Mouse (Mus musculus) forebrain, embryonic 13.5 days (tissue): ENCODE results near the gene Ear2. TPM values are rescaled to one million over a fixed set of nuclear protein-coding genes. Genes with fewer than 3 reads are reported as not detected.

Source experiments
- polyA plus RNA-seq: library from polyadenylated mRNA; unstranded; fragments of >200 nt; fragmentation: Nextera tagmentation; extraction: Ambion mirVana; gene quantifications from 2 replicates; pipeline ENCODE4 v1.2.1, GENCODE M21; 2015

The Ear2 gene
- polyA plus RNA-seq, 1 experiment from 2014 or later = not detected

Other genes with a start within 250 kb of the Ear2 start
- gene Ear1, start 227.1 kb upstream of the Ear2 start, polyA plus RNA-seq = not detected in 2 replicates
- gene Ear10, start 179.1 kb upstream of the Ear2 start, polyA plus RNA-seq = not detected in 2 replicates
- gene Gm8113, start 177.3 kb upstream of the Ear2 start, polyA plus RNA-seq = 5.3 and 6.7 TPM in 2 replicates
- gene Ang5, start 145.6 kb upstream of the Ear2 start, polyA plus RNA-seq = not detected in 2 replicates
- gene Ang6, start 100.4 kb upstream of the Ear2 start, polyA plus RNA-seq = not detected in 2 replicates
- gene Gm3327, start 21.2 kb downstream of the Ear2 start, polyA plus RNA-seq = not detected in 2 replicates
- gene Gm8212, start 95.0 kb downstream of the Ear2 start, polyA plus RNA-seq = not detected in 2 replicates
- not detected in 2 replicates for gene 4930503E14Rik, start 110.6 kb downstream of the Ear2 start, polyA plus RNA-seq
- gene Gm8220, start 182.9 kb downstream of the Ear2 start, polyA plus RNA-seq = not detected in 2 replicates
- gene Gm5930, start 235.9 kb downstream of the Ear2 start, polyA plus RNA-seq = not detected in 2 replicates